Mouse (Mus musculus) midbrain, embryonic 13.5 days (tissue): Measurements from ENCODE around the gene Zfp36l1. TPM values are rescaled to one million over a fixed set of nuclear protein-coding genes. Genes with fewer than 3 reads are reported as not detected.

ENCODE experiments used
- ATAC-seq: fragments of 200-750 bp; cut with Nextera tagmentation; 2 replicates; pipeline ENCODE4 v1.8.0; 2017; ENCODE audit warnings: mild to moderate bottlenecking, moderate TSS enrichment, moderate library complexity
- H3K27ac ChIP-seq: fragments of 300-500 bp; sonication (generic); 2 replicates; pipeline ENCODE4 v1.5.1; 2015; ENCODE audit warnings: inconsistent platforms, mild to moderate bottlenecking, moderate library complexity
- H3K27me3 ChIP-seq: fragments of 300-500 bp; sonication (generic); 2 replicates; pipeline ENCODE4 v1.6.1; 2015; ENCODE audit warnings: mild to moderate bottlenecking, inconsistent platforms
- H3K36me3 ChIP-seq: fragments of 300-500 bp; sonication (generic); 2 replicates; pipeline ENCODE4 v1.6.1; 2015; ENCODE audit warnings: mild to moderate bottlenecking, inconsistent platforms
- H3K4me1 ChIP-seq: fragments of 300-500 bp; sonication (generic); replicated peaks from 2 replicates; pipeline ENCODE4 v1.6.1; 2015; ENCODE audit warnings: inconsistent platforms
- H3K4me2 ChIP-seq: fragments of 300-500 bp; sonication (generic); replicated peaks from 2 replicates; pipeline ENCODE4 v1.6.1; 2015; ENCODE audit warnings: moderate library complexity, mild to moderate bottlenecking, inconsistent platforms
- H3K4me3 ChIP-seq: fragments of 300-500 bp; sonication (generic); replicated peaks from 2 replicates; pipeline ENCODE4 v1.5.1; 2015; ENCODE audit warnings: mild to moderate bottlenecking, inconsistent platforms
- H3K9ac ChIP-seq: fragments of 300-500 bp; sonication (generic); replicated peaks from 2 replicates; pipeline ENCODE4 v1.6.1; 2015; ENCODE audit warnings: mild to moderate bottlenecking, inconsistent platforms
- H3K9me3 ChIP-seq: fragments of 300-500 bp; sonication (generic); 2 replicates; pipeline ENCODE4 v1.6.1; 2016; ENCODE audit warnings: mild to moderate bottlenecking, inconsistent platforms
- WGBS: fragments of 180-500 bp; shearing (Covaris S2); methylation state at CpG from one replicate; pipeline ENCODE4 v1.1.7; 2015; 5-methylcytosine and 5-hydroxymethylcytosine counted together
- polyA plus RNA-seq: library from polyadenylated mRNA; unstranded; fragments of >200 nt; fragmentation: Nextera tagmentation; extraction: Ambion mirVana; gene quantifications from 2 replicates; pipeline ENCODE4 v1.2.1, GENCODE M21; 2015

Zfp36l1 gene
- polyA plus RNA-seq, 1 experiment from 2014 or later = 60.1 TPM

GRCm38 (mm10) chr12:80079937-80080336 lies 32.9 kb downstream of the Zfp36l1 start:
- Histone ChIP-seq H3K4me2 (no peak overlapping the region), H3K9ac (no peak overlapping the region), H3K36me3 (no peaks in the 10 kb centered on the region), H3K9me3 (no peaks in the 10 kb centered on the region), H3K4me1 (0 out of 2 replicates have a peak, but pooled peaks cover 6% of the 10 kb centered on the region), H3K4me3 (no peak overlapping the region), H3K27ac (no peak overlapping the region), H3K27me3 (no peaks in the 10 kb centered on the region)
- 80% methylated on average over 4 of the region's 4 CpGs for WGBS
- no peak for ATAC-seq

- no peak for ATAC-seq
- Histone ChIP-seq H3K4me3 (no peak overlapping the region), H3K27me3 (no peaks in the 10 kb centered on the region), H3K36me3 (no peaks in the 10 kb centered on the region), H3K4me1 (no peaks in the 10 kb centered on the region), H3K9ac (no peak overlapping the region), H3K4me2 (no peak overlapping the region), H3K27ac (no peak overlapping the region), H3K9me3 (no peaks in the 10 kb centered on the region)
- WGBS = 87% methylated on average over 2 of the region's 2 CpGs
Measured at GRCm38 (mm10) chr12:80074331-80074730, 38.5 kb downstream of the Zfp36l1 start.

- no peak overlapping the region for H3K9ac ChIP-seq
- H3K27me3 ChIP-seq = no peaks in the 10 kb centered on the region
- H3K36me3 ChIP-seq = no peaks in the 10 kb centered on the region
- ATAC-seq = no peak
- no peaks in the 10 kb centered on the region for H3K9me3 ChIP-seq
- no peak overlapping the region for H3K27ac ChIP-seq
- no peaks in the 10 kb centered on the region for H3K4me1 ChIP-seq
- WGBS = 42% methylated on average over 8 of the region's 8 CpGs
- H3K4me3 ChIP-seq = no peak overlapping the region
- no peak overlapping the region for H3K4me2 ChIP-seq
Measured at GRCm38 (mm10) chr12:80070534-80071287, 42.1 kb downstream of the Zfp36l1 start.

- 92% methylated on average over 3 of the region's 3 CpGs for WGBS
- ATAC-seq = no peak
- Histone ChIP-seq H3K27me3 (no peaks in the 10 kb centered on the region), H3K9ac (no peak overlapping the region), H3K27ac (no peak overlapping the region), H3K4me2 (no peak overlapping the region), H3K4me1 (peaks cover 12% of the 10 kb centered on the region), H3K4me3 (no peak overlapping the region), H3K9me3 (no peaks in the 10 kb centered on the region), H3K36me3 (no peaks in the 10 kb centered on the region)
Measured at GRCm38 (mm10) chr12:80069040-80069439, 43.8 kb downstream of the Zfp36l1 start.

- no peak for ATAC-seq
- Histone ChIP-seq H3K27ac (no peak overlapping the region), H3K27me3 (no peaks in the 10 kb centered on the region), H3K4me1 (peaks cover 22% of the 10 kb centered on the region), H3K4me2 (no peak overlapping the region), H3K9me3 (no peaks in the 10 kb centered on the region), H3K4me3 (no peak overlapping the region), H3K9ac (no peak overlapping the region), H3K36me3 (no peaks in the 10 kb centered on the region)
- WGBS = 80% methylated on average over 7 of the region's 7 CpGs
Measured at GRCm38 (mm10) chr12:80068016-80068415, 44.8 kb downstream of the Zfp36l1 start.

GRCm38 (mm10) chr12:80065049-80065448 lies 47.8 kb downstream of the Zfp36l1 start:
- Histone ChIP-seq H3K4me2 (no peak overlapping the region), H3K27ac (peak overlapping the region; percentile 85; the same call in 1 of the 2 replicates), H3K27me3 (no peaks in the 10 kb centered on the region), H3K4me1 (peaks cover 51% of the 10 kb centered on the region), H3K4me3 (no peak overlapping the region), H3K9ac (no peak overlapping the region), H3K9me3 (no peaks in the 10 kb centered on the region), H3K36me3 (no peaks in the 10 kb centered on the region)
- WGBS = 75% methylated on average over 8 of the region's 8 CpGs
- no peak for ATAC-seq

GRCm38 (mm10) chr12:80064306-80064705 lies 48.5 kb downstream of the Zfp36l1 start:
- Histone ChIP-seq H3K27ac (peak overlapping the region; percentile 85), H3K36me3 (no peaks in the 10 kb centered on the region), H3K9ac (no peak overlapping the region), H3K4me1 (peaks cover 58% of the 10 kb centered on the region), H3K4me3 (no peak overlapping the region), H3K9me3 (no peaks in the 10 kb centered on the region), H3K4me2 (no peak overlapping the region), H3K27me3 (no peaks in the 10 kb centered on the region)
- no peak for ATAC-seq
- WGBS = 35% methylated on average over 4 of the region's 4 CpGs

GRCm38 (mm10) chr12:80063402-80064150 lies 49.2 kb downstream of the Zfp36l1 start:
- Histone ChIP-seq H3K9me3 (no peaks in the 10 kb centered on the region), H3K4me2 (no peak overlapping the region; the same call in 1 of the 2 replicates), H3K36me3 (no peaks in the 10 kb centered on the region), H3K4me3 (no peak overlapping the region), H3K9ac (no peak overlapping the region), H3K27me3 (no peaks in the 10 kb centered on the region), H3K27ac (peak overlapping the region; percentile 85), H3K4me1 (peaks cover 58% of the 10 kb centered on the region)
- no peak for ATAC-seq
- WGBS = 14% methylated on average over 7 of the region's 7 CpGs

GRCm38 (mm10) chr12:80062410-80063401 lies 50.1 kb downstream of the Zfp36l1 start:
- peak overlapping the region; percentile 85 for H3K27ac ChIP-seq
- H3K4me1 ChIP-seq = peaks cover 58% of the 10 kb centered on the region
- no peak overlapping the region for H3K4me3 ChIP-seq
- H3K27me3 ChIP-seq = no peaks in the 10 kb centered on the region
- H3K9ac ChIP-seq = 0 out of 2 replicates have a peak overlapping the region, but pooled peaks have one; percentile 24
- WGBS = under 1% methylated on average over 6 of the region's 6 CpGs
- H3K4me2 ChIP-seq = peak overlapping the region; percentile 35
- no peaks in the 10 kb centered on the region for H3K36me3 ChIP-seq
- H3K9me3 ChIP-seq = no peaks in the 10 kb centered on the region
- ATAC-seq = peak; percentile 97

- no peak for ATAC-seq
- Histone ChIP-seq H3K9me3 (no peaks in the 10 kb centered on the region), H3K27ac (peak overlapping the region; percentile 85), H3K4me1 (peaks cover 58% of the 10 kb centered on the region), H3K36me3 (no peaks in the 10 kb centered on the region), H3K4me3 (no peak overlapping the region), H3K4me2 (no peak overlapping the region), H3K27me3 (no peaks in the 10 kb centered on the region), H3K9ac (no peak overlapping the region)
- WGBS = 5% methylated on average over 5 of the region's 5 CpGs
Measured at GRCm38 (mm10) chr12:80061810-80062209, 51.0 kb downstream of the Zfp36l1 start.

- Histone ChIP-seq H3K27me3 (no peaks in the 10 kb centered on the region), H3K36me3 (no peaks in the 10 kb centered on the region), H3K27ac (peak overlapping the region; percentile 85), H3K9ac (no peak overlapping the region), H3K4me2 (no peak overlapping the region), H3K4me1 (peaks cover 58% of the 10 kb centered on the region), H3K9me3 (no peaks in the 10 kb centered on the region), H3K4me3 (no peak overlapping the region)
- WGBS = 64% methylated on average over 1 of the region's 1 CpGs
- ATAC-seq = no peak
Measured at GRCm38 (mm10) chr12:80060809-80061208, 52.0 kb downstream of the Zfp36l1 start.
